Mouse (Mus musculus): ENCODE results near the gene Iqgap2.

DNA sequence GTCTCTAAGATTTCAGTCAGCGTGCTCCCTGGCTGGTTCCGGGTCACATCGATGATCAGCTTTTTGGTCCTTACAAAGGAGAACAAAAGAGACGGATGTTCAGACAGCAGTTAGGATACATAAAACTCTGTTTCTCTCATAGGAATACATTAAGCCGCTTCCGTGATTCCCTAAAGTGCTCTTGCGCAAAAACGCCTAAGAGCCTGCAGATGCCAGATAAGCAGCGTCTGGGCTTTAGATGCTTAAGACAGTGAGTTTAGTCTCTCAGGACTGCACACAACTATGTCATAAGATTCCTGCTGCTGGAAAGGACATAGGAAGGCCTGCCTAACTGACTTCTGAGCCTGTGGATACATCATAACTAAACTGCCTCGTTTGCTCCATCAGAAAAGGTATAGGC, 254.0 kb downstream of the Iqgap2 start:
- no peak for TF ChIP-seq CTCF (IDR thresholded peaks at IDR 0.05; ENCODE audit: low read depth)
- no peak for TF ChIP-seq EP300 (IDR thresholded peaks at IDR 0.05; ENCODE audit: low read depth)

Measured in liver, postnatal 0 days (tissue).